Mouse (Mus musculus): ENCODE data around the gene Rps19. TPM values are rescaled to one million over a fixed set of nuclear protein-coding genes. Genes with fewer than 3 reads are reported as not detected.

The Rps19 gene
- polyA plus RNA-seq, 1 experiment = 1,077 TPM

DNA sequence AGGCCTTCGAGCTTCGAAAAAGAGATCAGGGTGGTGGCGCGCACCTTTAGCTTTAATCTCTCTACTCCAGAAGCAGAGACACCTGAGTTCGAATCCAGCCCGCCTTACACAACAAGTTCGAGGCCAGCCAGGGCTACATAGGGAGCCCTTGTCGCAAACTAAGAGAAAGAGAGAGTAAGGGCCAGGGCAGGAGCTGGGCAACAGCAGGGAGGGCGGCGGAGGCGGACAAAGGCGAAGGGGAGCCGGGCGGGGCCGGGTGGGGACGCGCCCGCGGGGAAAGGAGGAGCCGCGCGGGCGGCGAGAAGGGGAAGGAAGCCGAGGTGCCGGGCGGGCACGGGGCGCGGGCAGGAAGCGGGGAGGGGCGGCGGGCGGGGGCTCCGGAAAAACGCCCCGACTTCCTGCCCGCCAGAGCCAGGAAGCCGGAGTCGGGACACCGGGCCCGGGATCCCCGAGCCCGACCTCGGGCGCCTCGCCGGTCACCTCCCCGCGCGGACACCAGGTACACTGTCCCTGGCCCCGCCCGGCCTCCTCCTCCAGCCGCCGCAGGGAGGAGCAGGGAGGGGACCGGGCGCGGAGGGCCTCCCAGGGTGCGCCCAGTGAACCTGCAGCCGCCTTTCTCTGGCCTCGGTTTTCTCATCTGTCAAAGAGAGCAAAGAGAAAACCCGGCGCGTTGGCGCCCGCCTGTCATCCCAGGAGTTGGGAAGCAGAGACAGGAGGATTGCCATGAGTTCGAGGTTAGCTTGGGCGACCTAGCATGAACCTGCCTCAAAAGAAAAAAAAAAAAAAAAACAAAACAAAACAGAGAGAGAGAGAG, 18.7 kb downstream of the Rps19 start, which contains the start of gene Arhgef1:
Gene Arhgef1 (plus strand): TSS at position 283 of the 814 bp plus-strand sequence.
- DNase-seq (ENCODE audit: low spot score) = peak; percentile 64

DNA sequence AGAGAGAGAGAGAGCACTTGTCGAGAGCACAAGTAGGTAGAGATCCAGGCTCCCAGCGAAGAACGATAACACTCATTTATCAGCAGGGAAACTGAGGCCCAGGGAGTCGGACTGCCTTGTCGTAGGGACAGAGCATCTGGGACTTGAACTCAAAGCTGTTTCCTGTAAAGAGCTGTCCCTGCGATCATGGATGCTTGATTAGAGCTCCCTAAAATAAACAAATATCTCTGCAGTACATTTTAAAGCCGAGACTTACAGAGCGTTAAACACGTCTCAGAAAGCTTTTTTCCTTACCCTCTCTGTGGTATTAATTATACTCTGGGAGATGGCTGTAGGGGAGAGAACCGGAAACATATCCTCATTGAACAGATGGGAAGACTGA, 19.3 kb downstream of the Rps19 start:
- DNase-seq (ENCODE audit: low spot score) = no peak

DNA sequence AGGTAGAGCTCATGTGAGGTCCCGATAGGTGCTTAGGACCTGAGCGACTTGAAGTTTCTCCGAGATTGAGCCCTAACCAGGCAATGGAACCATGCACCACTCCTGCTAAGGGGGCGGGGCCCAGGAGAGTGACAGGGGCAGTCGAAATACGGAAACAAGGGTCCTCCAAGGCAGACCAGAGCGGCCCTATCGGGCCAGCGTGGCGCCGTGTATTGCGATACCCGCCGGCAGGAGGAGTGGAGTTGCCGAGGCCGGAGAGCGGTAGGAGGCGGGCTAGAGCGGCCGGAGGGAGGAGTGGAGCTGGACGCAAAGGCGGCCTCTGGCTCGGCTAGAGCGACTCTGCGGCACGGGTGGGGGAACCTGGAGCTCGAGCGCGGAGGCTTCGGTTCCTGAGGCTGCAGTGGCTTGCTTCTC, 19.9 kb downstream of the Rps19 start:
- DNase-seq (ENCODE audit: low spot score) = peak; percentile 85

DNA sequence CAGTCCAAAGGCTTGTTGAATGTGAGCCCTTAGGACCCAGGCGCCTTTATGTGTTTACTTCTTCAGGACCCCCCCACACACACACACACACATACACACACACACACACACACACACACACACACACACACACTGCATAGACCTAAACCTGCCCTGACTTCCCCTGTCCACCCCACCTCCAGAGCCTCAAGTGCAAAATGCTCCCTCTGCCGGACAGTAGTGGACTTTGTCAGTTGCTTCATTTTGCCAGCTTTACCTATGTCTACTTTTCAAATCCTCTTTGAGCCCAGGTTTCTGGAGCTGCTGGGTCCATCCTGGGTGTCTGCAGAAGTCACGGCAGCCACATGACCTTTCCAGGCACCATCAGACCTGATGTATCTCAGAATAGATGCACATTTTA, 20.8 kb downstream of the Rps19 start:
- DNase-seq (ENCODE audit: low spot score) = no peak

DNA sequence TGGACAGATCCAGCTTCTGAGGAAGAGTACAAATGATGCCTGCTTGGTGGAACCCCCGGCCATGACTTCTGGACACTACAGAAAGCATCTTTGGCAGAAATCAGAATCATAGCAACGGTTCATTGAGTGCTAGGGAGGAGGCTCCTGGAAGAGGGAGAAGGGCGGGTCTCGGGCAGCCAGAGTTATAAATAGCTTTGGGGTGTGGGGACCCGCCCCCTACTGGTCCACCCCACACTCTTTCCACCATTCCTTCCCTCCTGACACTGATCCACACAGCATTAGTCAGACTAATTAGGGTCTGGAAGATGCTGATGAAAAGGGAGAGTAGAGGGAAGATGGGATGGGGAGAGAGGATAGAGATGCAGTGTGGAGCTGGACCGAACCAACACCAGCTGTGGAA, 22.4 kb downstream of the Rps19 start:
- DNase-seq (ENCODE audit: low spot score) = no peak

DNA sequence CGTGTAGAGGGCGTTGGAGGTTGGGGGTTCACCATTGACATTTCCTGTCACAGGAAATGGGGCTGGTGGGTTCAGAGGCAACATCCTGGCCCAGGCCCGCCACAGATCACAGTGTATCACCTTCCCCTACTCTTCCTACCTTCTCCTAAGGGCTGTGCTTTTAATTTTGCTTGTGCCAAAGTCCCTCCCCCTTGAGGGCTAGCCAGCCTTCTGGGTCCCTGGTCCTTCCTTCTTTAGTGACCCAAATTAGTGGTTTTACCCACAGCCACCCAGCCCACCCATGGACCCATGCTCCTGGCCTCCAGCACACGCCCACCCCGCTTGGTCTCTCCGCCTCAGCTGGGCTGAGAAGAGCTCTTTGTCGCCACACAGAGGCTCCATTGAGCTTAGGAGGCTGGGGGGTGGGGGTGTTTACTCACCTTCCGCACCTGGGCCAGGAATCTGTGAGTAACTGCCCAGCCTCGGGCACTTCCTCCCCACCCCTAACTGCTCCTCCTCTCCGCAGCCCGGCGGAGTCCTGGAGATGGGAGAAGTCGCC, 23.1 kb downstream of the Rps19 start:
- DNase-seq (ENCODE audit: low spot score) = no peak

DNA sequence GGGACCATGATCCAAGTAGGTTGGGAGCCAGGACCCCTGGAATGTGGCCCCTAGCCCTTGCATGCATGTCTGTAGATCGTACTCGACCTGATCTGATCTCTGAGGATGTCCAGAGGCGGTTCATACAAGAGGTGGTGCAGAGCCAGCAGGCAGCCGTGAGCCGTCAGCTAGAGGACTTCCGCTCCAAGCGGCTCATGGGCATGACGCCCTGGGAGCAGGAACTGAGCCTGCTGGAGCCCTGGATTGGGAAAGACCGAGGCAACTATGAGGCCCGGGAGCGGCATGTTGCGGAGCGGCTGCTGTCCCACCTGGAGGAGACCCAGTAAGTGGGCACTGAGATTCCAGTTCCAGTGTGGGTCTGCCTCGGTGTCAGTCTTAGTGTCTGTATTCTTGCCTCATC, 28.3 kb downstream of the Rps19 start:
- no peak for DNase-seq (ENCODE audit: low spot score)

DNA sequence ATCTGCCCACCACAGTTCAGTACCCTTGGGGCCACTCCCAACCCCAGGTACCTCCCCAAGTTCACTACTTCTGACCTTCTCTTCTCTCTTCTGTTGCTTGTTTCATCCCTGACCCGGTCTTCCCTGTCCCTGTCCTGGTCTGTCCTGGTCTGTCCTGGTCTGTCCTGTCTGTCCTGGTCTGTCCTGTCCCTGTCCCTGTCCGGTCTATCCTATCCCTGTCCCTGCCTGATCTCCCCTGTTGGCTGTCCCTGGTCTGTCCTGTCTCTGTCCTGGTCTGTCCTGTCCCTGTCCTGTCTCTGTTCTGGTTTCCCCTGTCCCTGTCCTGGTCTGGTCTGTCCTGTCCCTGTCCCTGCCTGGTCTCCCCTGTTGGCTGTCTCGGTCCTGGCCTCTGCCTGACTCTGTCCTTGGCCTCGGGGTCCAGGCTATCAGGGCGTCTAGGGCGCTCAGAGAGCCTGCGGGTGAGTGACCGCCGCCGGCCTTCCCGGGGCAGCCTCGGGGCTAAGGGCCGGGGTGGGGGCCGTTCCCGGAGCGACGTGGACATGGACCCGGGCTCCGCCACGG, 34.7 kb downstream of the Rps19 start:
- DNase-seq (ENCODE audit: low spot score) = no peak

DNA sequence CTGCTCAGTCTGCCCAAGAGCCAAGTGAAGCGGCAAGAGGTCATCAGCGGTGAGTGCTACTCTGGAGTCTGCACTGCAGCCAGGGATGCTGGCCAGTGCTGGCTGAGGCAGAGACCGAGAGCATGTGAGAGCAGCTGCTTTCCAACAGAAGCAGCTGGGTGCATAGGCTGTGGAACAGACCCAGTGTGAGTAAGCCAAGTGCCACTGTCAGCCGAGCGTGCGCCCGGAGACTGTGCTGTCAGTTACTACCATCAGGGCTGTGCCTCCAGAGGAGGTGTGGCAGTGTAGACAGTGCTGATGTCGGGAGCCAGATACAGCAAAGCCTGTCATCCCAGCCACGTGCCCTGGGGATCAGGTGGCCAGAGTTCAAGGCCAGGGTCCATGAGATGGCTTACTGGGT, 35.6 kb downstream of the Rps19 start:
- DNase-seq (ENCODE audit: low spot score) = no peak

DNA sequence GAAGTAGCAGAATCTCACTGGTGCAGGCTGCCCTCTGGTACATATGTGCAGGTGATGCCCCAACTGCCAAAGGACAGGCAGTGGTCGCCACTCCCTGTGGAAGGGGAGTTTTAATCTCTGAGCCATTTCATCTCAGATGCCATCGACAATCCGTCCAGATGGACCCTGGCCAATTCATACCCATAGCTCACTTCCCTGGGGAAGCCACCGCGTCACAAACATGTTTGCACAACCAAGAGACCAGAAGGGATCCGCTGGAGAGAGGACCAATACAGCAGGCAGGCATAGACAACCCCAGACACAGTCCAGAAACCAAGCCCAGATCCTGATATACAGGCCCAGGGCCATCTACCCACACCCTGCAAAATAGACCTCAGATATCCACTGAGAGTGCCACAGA, 46.3 kb downstream of the Rps19 start:
- DNase-seq (ENCODE audit: low spot score) = no peak

DNA sequence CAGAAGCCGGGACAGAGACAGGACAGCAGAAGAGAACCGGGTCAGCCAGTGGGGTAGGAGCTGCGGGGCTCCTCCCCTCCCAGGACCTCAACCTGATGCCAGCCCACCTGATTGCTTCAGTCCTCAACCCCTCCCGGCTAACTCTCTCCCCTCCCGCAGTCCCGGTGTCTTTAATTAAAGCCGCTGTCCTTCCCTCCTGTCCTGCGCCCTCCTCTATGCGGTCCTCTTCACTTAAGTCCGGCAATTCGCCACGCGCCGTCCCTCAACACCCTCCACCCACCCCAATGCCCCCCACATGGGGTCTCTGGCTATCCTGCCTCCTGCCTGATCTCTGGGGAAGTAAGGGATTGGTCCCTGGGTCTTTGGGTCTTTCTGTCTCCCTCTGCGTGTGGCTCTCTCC, 47.5 kb downstream of the Rps19 start:
- no peak for DNase-seq (ENCODE audit: low spot score)

Other genes starting within 250 kb of the Rps19 start
- gene Lypd3, start 247.8 kb upstream of the Rps19 start, polyA plus RNA-seq (2012; rRNA removed) = 47.0 and 53.2 TPM in 2 replicates
- not detected in 2 replicates for gene Tex101, start 207.7 kb upstream of the Rps19 start, polyA plus RNA-seq (2012; rRNA removed)
- not detected in 2 replicates for gene BC049730, start 175.1 kb upstream of the Rps19 start, polyA plus RNA-seq (2012; rRNA removed)
- not detected in 2 replicates for gene Gm4763, start 157.5 kb upstream of the Rps19 start, polyA plus RNA-seq (2012; rRNA removed)
- 0.04 and 0.07 TPM in 2 replicates for gene Cd177, start 124.1 kb upstream of the Rps19 start, polyA plus RNA-seq (2012; rRNA removed)
- gene Ceacam10, start 107.2 kb upstream of the Rps19 start, polyA plus RNA-seq (2012; rRNA removed) = not detected in 2 replicates
- 10.7 and 12.1 TPM in 2 replicates for gene Gm9844, start 22.2 kb upstream of the Rps19 start, polyA plus RNA-seq (2012; rRNA removed)
- gene Lypd4, start 14.4 kb upstream of the Rps19 start, polyA plus RNA-seq (2012; rRNA removed) = not detected in 2 replicates
- not detected in 2 replicates for gene Dmrtc2, start 14.3 kb upstream of the Rps19 start, polyA plus RNA-seq (2012; rRNA removed)
- 0.65 and 0.74 TPM in 2 replicates for gene Cd79a, start 13.0 kb downstream of the Rps19 start, polyA plus RNA-seq (2012; rRNA removed)
- 174 and 180 TPM in 2 replicates for gene Arhgef1, start 18.5 kb downstream of the Rps19 start, polyA plus RNA-seq (2012; rRNA removed)
- gene Gm4881, start 60.1 kb downstream of the Rps19 start, polyA plus RNA-seq (2012; rRNA removed) = not detected in 2 replicates
- 367 and 429 TPM in 2 replicates for gene Rabac1, start 88.4 kb downstream of the Rps19 start, polyA plus RNA-seq (2012; rRNA removed)
- 0.51 and 0.93 TPM in 2 replicates for gene Atp1a3, start 121.6 kb downstream of the Rps19 start, polyA plus RNA-seq (2012; rRNA removed)
- gene Grik5, start 188.0 kb downstream of the Rps19 start, polyA plus RNA-seq (2012; rRNA removed) = 30.7 and 34.7 TPM in 2 replicates
- gene Zfp574, start 188.2 kb downstream of the Rps19 start, polyA plus RNA-seq (2012; rRNA removed) = 23.1 and 27.7 TPM in 2 replicates

All from urinary bladder, adult 2 months (tissue).